Mouse (Mus musculus): ENCODE data around the gene Prkg1. TPM values are rescaled to one million over a fixed set of nuclear protein-coding genes. Genes with fewer than 3 reads are reported as not detected.
"Not testable (repeated sequence)": the region's sequence is repeated elsewhere in the genome, so short reads cannot be mapped to it uniquely, and the experiment has no call there.

Prkg1 gene
- polyA plus RNA-seq, 1 experiment from 2014 or later: 7.1 TPM

DNA sequence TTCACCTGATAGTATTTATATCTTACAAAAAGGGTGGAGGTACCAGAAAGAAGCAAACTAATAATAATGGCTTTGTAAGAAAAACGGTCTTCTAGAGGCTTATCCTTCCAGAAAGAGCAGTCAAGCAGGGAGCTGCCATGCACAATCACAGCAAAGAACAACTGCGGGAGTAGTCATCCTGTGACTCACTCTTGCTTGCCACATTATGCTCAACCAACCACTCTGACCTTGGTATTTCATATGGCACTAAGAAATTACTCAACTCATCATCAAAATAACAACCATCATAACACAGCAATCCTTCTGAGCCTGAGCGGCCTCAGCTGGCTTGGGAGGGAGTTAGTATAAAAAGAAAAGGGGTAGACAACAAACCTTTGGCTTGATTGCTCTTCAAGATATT lies 379.5 kb downstream of the Prkg1 start:
- no peak for DNase-seq (ENCODE audit: low spot score)
- H3K27me3 ChIP-seq (ENCODE audit: control insufficient read depth, insufficient read depth, low read length): no peaks in the 10 kb centered on the region
- WGBS: 86% methylated on average over 3 of the region's 3 CpGs
- no peaks in the 10 kb centered on the region for H3K4me1 ChIP-seq (ENCODE audit: control insufficient read depth, insufficient read depth, low read length)
- no peak for ATAC-seq (replicated peaks; ENCODE audit: insufficient number of reproducible peaks, low FRiP score, low TSS enrichment, low read depth)
- no peak overlapping the region for H3K9ac ChIP-seq (replicated peaks; ENCODE audit: low read length)
- H3K27ac ChIP-seq (replicated peaks; ENCODE audit: low read depth, low read length): no peak overlapping the region
- no peak overlapping the region for H3K4me3 ChIP-seq (ENCODE audit: low read depth, low read length)
- H3K9me3 ChIP-seq (replicated peaks; ENCODE audit: control insufficient read depth, low read length): no peaks in the 10 kb centered on the region
- H3K4me2 ChIP-seq (ENCODE audit: low read depth, low read length): no peak overlapping the region
- no peaks in the 10 kb centered on the region for H3K36me3 ChIP-seq (replicated peaks; ENCODE audit: control insufficient read depth, insufficient read depth, low read depth, low read length)

- Histone ChIP-seq H3K9ac (replicated peaks; ENCODE audit: low read length) (no peak overlapping the region), H3K9me3 (replicated peaks; ENCODE audit: control insufficient read depth, low read length) (no peaks in the 10 kb centered on the region), H3K27ac (replicated peaks; ENCODE audit: low read depth, low read length) (no peak overlapping the region), H3K36me3 (replicated peaks; ENCODE audit: control insufficient read depth, insufficient read depth, low read depth, low read length) (no peaks in the 10 kb centered on the region), H3K4me3 (ENCODE audit: low read depth, low read length) (no peak overlapping the region), H3K4me1 (ENCODE audit: control insufficient read depth, insufficient read depth, low read length) (no peaks in the 10 kb centered on the region), H3K27me3 (ENCODE audit: control insufficient read depth, insufficient read depth, low read length) (no peaks in the 10 kb centered on the region), H3K4me2 (ENCODE audit: low read depth, low read length) (no peak overlapping the region)
- ATAC-seq (replicated peaks; ENCODE audit: insufficient number of reproducible peaks, low FRiP score, low TSS enrichment, low read depth) (no peak), DNase-seq (ENCODE audit: low spot score) (no peak)
- WGBS: 71% methylated on average over 5 of the region's 5 CpGs
These were observed 381.0 kb downstream of the Prkg1 start for GRCm38 (mm10) chr19:31383881-31384280.

GRCm38 (mm10) chr19:31370106-31370505 lies 394.7 kb downstream of the Prkg1 start:
- no peaks in the 10 kb centered on the region for H3K4me1 ChIP-seq (ENCODE audit: control insufficient read depth, insufficient read depth, low read length)
- WGBS: 77% methylated on average over 1 of the region's 1 CpGs
- ATAC-seq (replicated peaks; ENCODE audit: insufficient number of reproducible peaks, low FRiP score, low TSS enrichment, low read depth) (no peak), DNase-seq (ENCODE audit: low spot score) (no peak)
- H3K4me3 ChIP-seq (ENCODE audit: low read depth, low read length): no peak overlapping the region
- no peak overlapping the region for H3K4me2 ChIP-seq (ENCODE audit: low read depth, low read length)
- H3K36me3 ChIP-seq (replicated peaks; ENCODE audit: control insufficient read depth, insufficient read depth, low read depth, low read length): no peaks in the 10 kb centered on the region
- H3K9me3 ChIP-seq (replicated peaks; ENCODE audit: control insufficient read depth, low read length): no peaks in the 10 kb centered on the region
- H3K27me3 ChIP-seq (ENCODE audit: control insufficient read depth, insufficient read depth, low read length): no peaks in the 10 kb centered on the region
- no peak overlapping the region for H3K27ac ChIP-seq (replicated peaks; ENCODE audit: low read depth, low read length)
- H3K9ac ChIP-seq (replicated peaks; ENCODE audit: low read length): no peak overlapping the region

DNA sequence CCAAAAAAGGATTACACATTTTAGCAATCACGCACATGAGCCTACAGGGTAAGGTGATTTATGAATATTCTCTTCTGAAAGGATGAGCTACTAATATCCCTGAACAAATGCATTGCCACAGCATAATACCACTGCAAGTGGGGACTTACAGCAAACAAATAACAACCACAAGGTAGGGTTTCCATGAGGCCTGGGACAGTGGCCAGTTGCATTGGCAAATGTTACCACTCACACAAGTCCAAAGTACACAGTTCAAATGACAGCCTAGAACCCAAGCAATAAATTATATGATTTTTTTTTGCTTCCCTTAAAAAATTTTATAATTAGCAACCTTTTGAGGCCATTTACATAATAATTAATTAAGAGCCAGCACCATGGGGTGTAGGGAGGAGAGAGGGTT lies 395.7 kb downstream of the Prkg1 start:
- Histone ChIP-seq H3K9ac (replicated peaks; ENCODE audit: low read length) (no peak overlapping the region), H3K9me3 (replicated peaks; ENCODE audit: control insufficient read depth, low read length) (no peaks in the 10 kb centered on the region), H3K4me2 (ENCODE audit: low read depth, low read length) (no peak overlapping the region), H3K27ac (replicated peaks; ENCODE audit: low read depth, low read length) (no peak overlapping the region), H3K36me3 (replicated peaks; ENCODE audit: control insufficient read depth, insufficient read depth, low read depth, low read length) (no peaks in the 10 kb centered on the region), H3K4me3 (ENCODE audit: low read depth, low read length) (no peak overlapping the region), H3K4me1 (ENCODE audit: control insufficient read depth, insufficient read depth, low read length) (no peaks in the 10 kb centered on the region), H3K27me3 (ENCODE audit: control insufficient read depth, insufficient read depth, low read length) (no peaks in the 10 kb centered on the region)
- DNase-seq (ENCODE audit: low spot score) (no peak), ATAC-seq (replicated peaks; ENCODE audit: insufficient number of reproducible peaks, low FRiP score, low TSS enrichment, low read depth) (no peak)
- 98% methylated on average over 1 of the region's 1 CpGs for WGBS

- no peaks in the 10 kb centered on the region for H3K36me3 ChIP-seq (replicated peaks; ENCODE audit: control insufficient read depth, insufficient read depth, low read depth, low read length)
- no peak for ATAC-seq (replicated peaks; ENCODE audit: insufficient number of reproducible peaks, low FRiP score, low TSS enrichment, low read depth)
- no peak overlapping the region for H3K4me3 ChIP-seq (ENCODE audit: low read depth, low read length)
- H3K4me2 ChIP-seq (ENCODE audit: low read depth, low read length): no peak overlapping the region
- H3K4me1 ChIP-seq (ENCODE audit: control insufficient read depth, insufficient read depth, low read length): no peaks in the 10 kb centered on the region
- no peak overlapping the region for H3K9ac ChIP-seq (replicated peaks; ENCODE audit: low read length)
- no peaks in the 10 kb centered on the region for H3K9me3 ChIP-seq (replicated peaks; ENCODE audit: control insufficient read depth, low read length)
- WGBS: 72% methylated on average over 4 of the region's 4 CpGs
- H3K27me3 ChIP-seq (ENCODE audit: control insufficient read depth, insufficient read depth, low read length): no peaks in the 10 kb centered on the region
- H3K27ac ChIP-seq (replicated peaks; ENCODE audit: low read depth, low read length): no peak overlapping the region
- DNase-seq (ENCODE audit: low spot score): no peak
These were observed 402.8 kb downstream of the Prkg1 start for GRCm38 (mm10) chr19:31362051-31362450.

GRCm38 (mm10) chr19:31361575-31361974 lies 403.3 kb downstream of the Prkg1 start:
- ATAC-seq (replicated peaks; ENCODE audit: insufficient number of reproducible peaks, low FRiP score, low TSS enrichment, low read depth) (no peak), DNase-seq (ENCODE audit: low spot score) (no peak)
- WGBS: 49% methylated on average over 5 of the region's 5 CpGs
- Histone ChIP-seq H3K36me3 (replicated peaks; ENCODE audit: control insufficient read depth, insufficient read depth, low read depth, low read length) (no peaks in the 10 kb centered on the region), H3K27me3 (ENCODE audit: control insufficient read depth, insufficient read depth, low read length) (no peaks in the 10 kb centered on the region), H3K9ac (replicated peaks; ENCODE audit: low read length) (no peak overlapping the region), H3K4me3 (ENCODE audit: low read depth, low read length) (no peak overlapping the region), H3K27ac (replicated peaks; ENCODE audit: low read depth, low read length) (no peak overlapping the region), H3K4me1 (ENCODE audit: control insufficient read depth, insufficient read depth, low read length) (no peaks in the 10 kb centered on the region), H3K9me3 (replicated peaks; ENCODE audit: control insufficient read depth, low read length) (no peaks in the 10 kb centered on the region), H3K4me2 (ENCODE audit: low read depth, low read length) (no peak overlapping the region)

DNA sequence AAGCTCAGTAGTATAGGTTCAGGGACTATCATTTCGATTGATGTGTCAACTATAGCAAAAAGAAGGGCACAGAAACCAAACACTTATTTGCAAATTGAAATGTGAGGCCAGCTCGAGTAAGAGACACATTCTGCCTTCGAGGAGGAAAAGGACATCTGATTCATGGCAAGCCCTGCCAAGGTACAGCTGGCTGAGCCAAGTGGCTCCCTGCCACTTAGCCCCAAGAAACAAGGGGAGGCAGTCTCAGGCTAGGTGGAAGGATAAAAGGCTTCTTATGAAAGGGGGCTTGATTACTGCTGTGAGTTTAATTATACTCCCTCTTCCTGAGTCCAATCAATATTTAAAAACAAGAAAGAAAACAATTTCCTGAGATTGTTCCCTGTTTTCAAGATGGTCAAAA lies 403.7 kb downstream of the Prkg1 start:
- Histone ChIP-seq H3K4me2 (ENCODE audit: low read depth, low read length) (no peak overlapping the region), H3K4me3 (ENCODE audit: low read depth, low read length) (no peak overlapping the region), H3K4me1 (ENCODE audit: control insufficient read depth, insufficient read depth, low read length) (no peaks in the 10 kb centered on the region), H3K27me3 (ENCODE audit: control insufficient read depth, insufficient read depth, low read length) (no peaks in the 10 kb centered on the region), H3K27ac (replicated peaks; ENCODE audit: low read depth, low read length) (no peak overlapping the region), H3K9ac (replicated peaks; ENCODE audit: low read length) (no peak overlapping the region), H3K36me3 (replicated peaks; ENCODE audit: control insufficient read depth, insufficient read depth, low read depth, low read length) (no peaks in the 10 kb centered on the region), H3K9me3 (replicated peaks; ENCODE audit: control insufficient read depth, low read length) (no peaks in the 10 kb centered on the region)
- WGBS: 56% methylated on average over 3 of the region's 3 CpGs
- DNase-seq (ENCODE audit: low spot score) (no peak), ATAC-seq (replicated peaks; ENCODE audit: insufficient number of reproducible peaks, low FRiP score, low TSS enrichment, low read depth) (no peak)

DNA sequence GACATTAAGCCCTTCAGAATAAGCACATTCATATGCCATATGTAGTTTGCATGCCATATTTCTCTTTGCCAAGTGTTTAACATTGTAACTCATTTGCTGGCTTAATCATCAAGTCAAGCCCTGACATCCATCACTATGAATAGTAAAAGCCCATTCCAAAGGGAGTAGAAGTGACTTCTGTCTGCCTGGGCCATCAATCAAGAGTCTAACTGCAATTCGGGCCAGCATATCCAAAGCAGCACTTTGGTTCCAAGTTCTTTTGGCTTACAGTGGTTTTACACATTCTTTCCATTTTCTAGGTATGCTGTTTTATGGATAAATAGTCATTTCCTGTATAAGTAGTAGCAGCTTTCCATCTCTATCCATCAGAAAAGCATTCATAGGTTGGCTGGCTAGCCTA lies 409.9 kb downstream of the Prkg1 start:
- no peak overlapping the region for H3K9ac ChIP-seq (replicated peaks; ENCODE audit: low read length)
- 89% methylated on average over 1 of the region's 1 CpGs for WGBS
- no peak overlapping the region for H3K4me3 ChIP-seq (ENCODE audit: low read depth, low read length)
- H3K27ac ChIP-seq (replicated peaks; ENCODE audit: low read depth, low read length): no peak overlapping the region
- no peaks in the 10 kb centered on the region for H3K9me3 ChIP-seq (replicated peaks; ENCODE audit: control insufficient read depth, low read length)
- H3K36me3 ChIP-seq (replicated peaks; ENCODE audit: control insufficient read depth, insufficient read depth, low read depth, low read length): no peaks in the 10 kb centered on the region
- ATAC-seq (replicated peaks; ENCODE audit: insufficient number of reproducible peaks, low FRiP score, low TSS enrichment, low read depth) (no peak), DNase-seq (ENCODE audit: low spot score) (no peak)
- H3K27me3 ChIP-seq (ENCODE audit: control insufficient read depth, insufficient read depth, low read length): no peaks in the 10 kb centered on the region
- no peaks in the 10 kb centered on the region for H3K4me1 ChIP-seq (ENCODE audit: control insufficient read depth, insufficient read depth, low read length)
- H3K4me2 ChIP-seq (ENCODE audit: low read depth, low read length): no peak overlapping the region

DNA sequence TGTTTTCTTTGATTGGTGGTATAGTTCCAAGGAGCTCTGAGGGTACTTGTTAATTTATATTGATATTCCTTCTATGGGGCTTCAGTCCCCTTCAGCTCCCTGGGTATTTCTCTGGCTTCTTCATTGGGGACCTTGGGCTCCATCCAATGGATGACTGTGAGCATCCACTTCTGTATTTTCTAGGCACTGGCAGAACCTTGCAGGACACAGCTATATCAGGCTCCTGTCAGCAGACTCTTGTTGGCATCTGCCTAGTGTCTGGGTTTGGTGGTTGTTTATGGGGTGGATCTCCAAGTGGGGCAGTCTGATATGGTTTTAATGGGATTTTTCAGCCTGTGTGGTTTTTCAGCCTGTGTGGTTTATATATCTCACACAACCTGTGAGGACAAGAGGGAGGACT lies 412.0 kb downstream of the Prkg1 start:
- ATAC-seq (replicated peaks; ENCODE audit: insufficient number of reproducible peaks, low FRiP score, low TSS enrichment, low read depth); H3K4me3 ChIP-seq (ENCODE audit: low read depth, low read length); H3K9ac ChIP-seq (replicated peaks; ENCODE audit: low read length); DNase-seq (ENCODE audit: low spot score); H3K27ac ChIP-seq (replicated peaks; ENCODE audit: low read depth, low read length); H3K9me3 ChIP-seq (replicated peaks; ENCODE audit: control insufficient read depth, low read length); H3K4me1 ChIP-seq (ENCODE audit: control insufficient read depth, insufficient read depth, low read length); H3K27me3 ChIP-seq (ENCODE audit: control insufficient read depth, insufficient read depth, low read length); H3K4me2 ChIP-seq (ENCODE audit: low read depth, low read length); H3K36me3 ChIP-seq (replicated peaks; ENCODE audit: control insufficient read depth, insufficient read depth, low read depth, low read length): not testable (repeated sequence)
